Mouse (Mus musculus) limb, embryonic 12.5 days (tissue): ENCODE measurements around the gene Rpap3. TPM values are rescaled to one million over a fixed set of nuclear protein-coding genes. Genes with fewer than 3 reads are reported as not detected.

Source experiments
- ATAC-seq: fragments of 200-750 bp; cut with Nextera tagmentation; 2 replicates; pipeline ENCODE4 v1.8.0; 2017; ENCODE audit warnings: low read depth, moderate TSS enrichment; ENCODE audit not compliant: insufficient number of reproducible peaks, insufficient read depth, low FRiP score, low TSS enrichment
- H3K27ac ChIP-seq: fragments of 300-500 bp; sonication (generic); 2 replicates; pipeline ENCODE4 v1.5.1; 2016; ENCODE audit warnings: mild to moderate bottlenecking, moderate library complexity
- H3K27me3 ChIP-seq: fragments of 300-500 bp; sonication (generic); 2 replicates; pipeline ENCODE4 v1.6.1; 2016; ENCODE audit warnings: mild to moderate bottlenecking, moderate library complexity
- H3K36me3 ChIP-seq: fragments of 300-500 bp; sonication (generic); 2 replicates; pipeline ENCODE4 v1.6.1; 2016; ENCODE audit warnings: mild to moderate bottlenecking, moderate library complexity
- H3K4me1 ChIP-seq: fragments of 300-500 bp; sonication (generic); replicated peaks from 2 replicates; pipeline ENCODE4 v1.6.1; 2016
- H3K4me2 ChIP-seq: fragments of 300-500 bp; sonication (generic); 2 replicates; pipeline ENCODE4 v1.6.1; 2016; ENCODE audit warnings: mild to moderate bottlenecking, moderate library complexity
- H3K4me3 ChIP-seq: fragments of 300-500 bp; sonication (generic); replicated peaks from 2 replicates; pipeline ENCODE4 v1.5.1; 2016; ENCODE audit warnings: mild to moderate bottlenecking
- H3K9ac ChIP-seq: fragments of 300-500 bp; sonication (generic); replicated peaks from 2 replicates; pipeline ENCODE4 v1.6.1; 2016; ENCODE audit warnings: mild to moderate bottlenecking, moderate library complexity
- H3K9me3 ChIP-seq: fragments of 300-500 bp; sonication (generic); 2 replicates; pipeline ENCODE4 v1.6.1; 2016; ENCODE audit warnings: mild to moderate bottlenecking, moderate library complexity
- WGBS: fragments of 180-500 bp; shearing (Covaris S2); methylation state at CpG from one replicate; pipeline ENCODE4 v1.1.7; 2016; 5-methylcytosine and 5-hydroxymethylcytosine counted together
- polyA plus RNA-seq: library from polyadenylated mRNA; unstranded; fragments of >200 nt; fragmentation: Nextera tagmentation; extraction: Ambion mirVana; gene quantifications from 2 replicates; pipeline ENCODE4 v1.2.1, GENCODE M21; 2016

Gene Rpap3
- polyA plus RNA-seq, 1 experiment from 2014 or later, result 40.4 TPM

DNA sequence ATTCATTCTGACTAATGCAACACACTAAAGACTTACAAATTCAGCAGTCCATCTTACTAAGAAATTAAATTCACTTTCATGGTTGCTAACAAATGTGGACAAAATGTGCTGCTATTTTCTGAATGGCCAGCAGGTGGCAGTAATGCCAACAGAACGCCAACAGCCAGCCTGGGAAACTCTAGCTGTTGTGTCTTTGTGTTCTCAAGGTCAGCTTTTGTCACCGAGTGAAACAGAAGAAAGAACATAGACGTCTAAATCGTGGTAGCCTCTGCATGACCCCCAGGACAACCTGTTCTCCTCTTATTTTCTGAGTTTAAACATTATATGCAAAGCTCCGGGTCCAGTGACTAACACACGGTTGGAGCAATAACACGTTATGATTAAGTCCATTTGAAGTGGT lies 38.2 kb downstream of the Rpap3 start:
- WGBS, result 37% methylated on average over 7 of the region's 7 CpGs
- Histone ChIP-seq H3K27ac (no peak overlapping the region), H3K36me3 (peaks cover 6% of the 10 kb centered on the region; the same call in 1 of the 2 replicates), H3K27me3 (no peaks in the 10 kb centered on the region), H3K9me3 (no peaks in the 10 kb centered on the region), H3K9ac (no peak overlapping the region), H3K4me3 (no peak overlapping the region), H3K4me2 (no peak overlapping the region), H3K4me1 (peaks cover 3% of the 10 kb centered on the region; the same call in 1 of the 2 replicates)
- ATAC-seq, result no peak

DNA sequence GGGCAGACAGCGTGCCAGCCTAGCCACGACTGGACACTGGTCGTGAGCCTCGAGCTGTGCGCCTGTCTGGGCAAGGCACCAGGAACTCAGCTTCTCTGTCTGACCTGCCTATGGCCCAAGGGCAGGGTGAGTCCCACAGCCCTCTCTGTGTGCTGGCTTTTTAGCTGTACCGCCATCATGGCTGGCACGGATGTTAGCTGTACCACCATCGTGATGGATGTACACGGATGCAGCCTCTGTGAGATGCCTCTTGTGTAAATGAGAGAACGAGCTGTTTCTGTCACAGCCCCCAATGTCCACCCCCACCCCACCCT lies 39.2 kb downstream of the Rpap3 start:
- WGBS, result 89% methylated on average over 10 of the region's 10 CpGs
- no peak overlapping the region for H3K4me2 ChIP-seq
- no peak overlapping the region for H3K27ac ChIP-seq
- no peaks in the 10 kb centered on the region for H3K4me1 ChIP-seq
- no peak for ATAC-seq
- no peak overlapping the region for H3K9ac ChIP-seq
- H3K4me3 ChIP-seq, result no peak overlapping the region
- H3K36me3 ChIP-seq, result no peaks in the 10 kb centered on the region
- H3K9me3 ChIP-seq, result no peaks in the 10 kb centered on the region
- no peaks in the 10 kb centered on the region for H3K27me3 ChIP-seq

DNA sequence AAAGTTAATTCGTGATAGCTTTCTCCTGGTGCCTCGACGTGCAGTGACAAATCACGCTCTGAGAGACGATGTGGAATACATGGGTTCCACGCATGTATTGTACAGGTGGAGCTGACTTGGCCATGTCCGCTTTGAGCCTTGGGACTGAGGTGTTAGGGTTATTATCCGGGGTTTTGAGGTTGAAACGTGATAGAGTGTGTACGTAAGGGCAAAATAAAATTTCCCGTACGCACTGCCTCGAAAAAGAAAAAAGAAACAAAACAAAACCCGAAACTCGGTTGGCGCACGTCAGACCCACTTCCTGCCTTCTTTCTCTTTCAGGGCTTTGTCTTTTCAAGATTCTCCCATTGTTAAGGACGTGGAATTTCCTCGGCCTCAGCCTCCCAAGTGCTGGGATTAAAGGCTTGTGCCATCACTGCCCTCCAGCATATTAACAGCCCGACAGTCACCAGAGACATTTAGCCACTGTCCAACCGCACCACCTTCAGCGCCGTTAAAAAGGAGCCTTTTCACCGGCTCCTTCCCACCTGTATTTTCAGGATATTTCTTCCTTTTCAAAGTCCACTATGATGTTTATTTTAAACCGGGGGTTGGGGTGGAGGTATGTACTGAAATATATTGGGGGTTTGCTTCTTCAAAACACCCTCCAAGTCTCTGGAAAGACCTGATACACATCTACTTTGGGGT lies 39.7 kb downstream of the Rpap3 start:
- Histone ChIP-seq H3K9ac (no peak overlapping the region), H3K9me3 (no peaks in the 10 kb centered on the region), H3K36me3 (no peaks in the 10 kb centered on the region), H3K4me2 (no peak overlapping the region), H3K27me3 (no peaks in the 10 kb centered on the region), H3K4me3 (no peak overlapping the region), H3K4me1 (no peaks in the 10 kb centered on the region), H3K27ac (no peak overlapping the region)
- 78% methylated on average over 25 of the region's 25 CpGs for WGBS
- no peak for ATAC-seq

DNA sequence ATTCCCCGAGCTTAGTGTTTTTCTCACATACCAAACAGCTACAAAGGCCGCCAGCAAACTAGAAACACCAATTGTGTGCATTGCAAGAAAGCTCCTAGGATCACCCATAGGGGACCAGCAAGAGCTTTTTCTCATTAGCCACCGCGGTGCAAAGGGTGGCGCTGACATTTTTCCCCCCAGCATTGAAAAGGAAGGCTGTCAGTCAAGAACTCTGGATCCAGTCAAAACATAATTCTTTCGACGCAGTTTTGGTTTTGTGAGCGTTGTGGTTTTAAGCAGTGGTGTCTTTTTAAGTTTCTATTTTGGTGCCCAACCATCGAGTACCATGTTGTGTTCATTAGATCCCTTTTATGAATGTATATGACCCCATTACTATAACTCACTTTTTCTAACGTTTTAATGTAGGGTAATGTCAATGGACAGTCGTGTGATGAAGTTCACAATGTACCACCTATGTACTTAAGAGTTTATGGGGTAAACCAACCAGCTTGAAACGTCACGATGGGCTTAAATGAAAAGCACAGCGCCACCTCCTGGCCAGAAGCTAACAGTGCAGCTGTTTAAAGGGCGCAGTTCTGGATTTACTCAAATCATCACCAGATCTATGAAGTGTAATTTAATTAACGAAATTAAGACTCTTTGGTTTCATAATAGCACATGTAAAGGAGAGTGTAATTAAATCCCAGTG lies 40.5 kb downstream of the Rpap3 start:
- H3K4me3 ChIP-seq, result no peak overlapping the region
- ATAC-seq, result no peak
- 64% methylated on average over 16 of the region's 16 CpGs for WGBS

DNA sequence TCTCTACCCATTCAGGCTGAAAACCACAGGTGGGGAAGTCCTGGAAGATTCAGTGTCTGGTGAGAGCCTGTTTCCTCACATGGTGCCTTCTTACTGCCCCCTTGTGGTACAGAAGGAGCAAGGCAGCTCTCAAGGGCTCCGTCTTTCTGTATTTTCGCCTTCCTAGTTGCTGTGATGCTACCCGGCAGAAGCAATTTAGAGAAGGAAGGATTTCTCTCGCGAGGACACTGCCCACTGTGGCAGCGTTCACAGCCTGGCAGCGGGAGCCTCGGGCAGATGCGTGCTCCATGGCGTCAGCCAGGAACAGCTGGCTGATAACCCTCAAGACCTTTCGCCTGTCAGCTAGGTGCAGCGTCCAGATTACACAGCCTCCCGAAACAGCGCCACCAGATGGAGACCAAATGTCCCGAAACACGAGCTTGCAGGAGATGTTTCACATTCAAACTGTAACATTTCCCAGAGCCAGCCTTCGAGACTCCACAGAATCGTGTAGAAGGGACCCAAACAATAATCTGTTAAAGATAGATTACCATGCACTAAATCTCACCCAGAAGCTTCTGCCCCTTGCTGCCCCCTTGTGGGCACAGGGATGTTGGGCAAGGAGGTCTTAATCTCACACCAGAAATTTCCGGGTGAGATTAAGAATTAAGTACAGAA lies 41.7 kb downstream of the Rpap3 start:
- 8% methylated on average over 19 of the region's 19 CpGs for WGBS
- Histone ChIP-seq H3K4me3 (peak overlapping the region; percentile 38), H3K27me3 (no peaks in the 10 kb centered on the region), H3K27ac (no peak overlapping the region), H3K4me2 (peak overlapping the region; percentile 66), H3K9me3 (no peaks in the 10 kb centered on the region), H3K36me3 (no peaks in the 10 kb centered on the region), H3K4me1 (no peaks in the 10 kb centered on the region), H3K9ac (0 out of 2 replicates have a peak overlapping the region, but pooled peaks have one; percentile 35)
- ATAC-seq, result no peak

More for the DNA sequence above, 40.5 kb downstream of the Rpap3 start:
- Histone ChIP-seq H3K36me3 (no peaks in the 10 kb centered on the region), H3K4me1 (no peaks in the 10 kb centered on the region), H3K27me3 (no peaks in the 10 kb centered on the region), H3K27ac (no peak overlapping the region), H3K4me2 (no peak overlapping the region), H3K9me3 (no peaks in the 10 kb centered on the region), H3K9ac (no peak overlapping the region)

DNA sequence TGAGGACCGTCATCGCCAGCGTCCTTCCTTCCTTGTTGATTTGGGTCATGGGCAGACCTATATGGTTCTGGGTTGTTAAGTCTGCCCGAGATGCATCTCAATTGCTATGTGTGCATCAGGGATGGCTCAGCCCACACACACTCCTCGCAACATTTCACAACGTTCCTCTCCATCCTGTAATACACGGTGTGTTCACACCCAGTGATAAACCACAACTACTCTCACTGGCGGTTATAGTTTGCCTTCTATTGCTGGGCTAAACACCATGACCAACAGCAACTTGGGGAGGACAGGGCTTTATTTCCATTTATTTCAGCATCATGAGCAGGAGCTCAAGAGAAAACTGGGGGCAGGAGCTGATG lies 46.9 kb downstream of the Rpap3 start:
- Histone ChIP-seq H3K4me1 (no peaks in the 10 kb centered on the region), H3K27me3 (no peaks in the 10 kb centered on the region), H3K4me3 (no peak overlapping the region), H3K36me3 (no peaks in the 10 kb centered on the region), H3K9ac (no peak overlapping the region), H3K4me2 (no peak overlapping the region), H3K9me3 (no peaks in the 10 kb centered on the region), H3K27ac (no peak overlapping the region)
- ATAC-seq, result no peak
- WGBS, result 87% methylated on average over 8 of the region's 8 CpGs

DNA sequence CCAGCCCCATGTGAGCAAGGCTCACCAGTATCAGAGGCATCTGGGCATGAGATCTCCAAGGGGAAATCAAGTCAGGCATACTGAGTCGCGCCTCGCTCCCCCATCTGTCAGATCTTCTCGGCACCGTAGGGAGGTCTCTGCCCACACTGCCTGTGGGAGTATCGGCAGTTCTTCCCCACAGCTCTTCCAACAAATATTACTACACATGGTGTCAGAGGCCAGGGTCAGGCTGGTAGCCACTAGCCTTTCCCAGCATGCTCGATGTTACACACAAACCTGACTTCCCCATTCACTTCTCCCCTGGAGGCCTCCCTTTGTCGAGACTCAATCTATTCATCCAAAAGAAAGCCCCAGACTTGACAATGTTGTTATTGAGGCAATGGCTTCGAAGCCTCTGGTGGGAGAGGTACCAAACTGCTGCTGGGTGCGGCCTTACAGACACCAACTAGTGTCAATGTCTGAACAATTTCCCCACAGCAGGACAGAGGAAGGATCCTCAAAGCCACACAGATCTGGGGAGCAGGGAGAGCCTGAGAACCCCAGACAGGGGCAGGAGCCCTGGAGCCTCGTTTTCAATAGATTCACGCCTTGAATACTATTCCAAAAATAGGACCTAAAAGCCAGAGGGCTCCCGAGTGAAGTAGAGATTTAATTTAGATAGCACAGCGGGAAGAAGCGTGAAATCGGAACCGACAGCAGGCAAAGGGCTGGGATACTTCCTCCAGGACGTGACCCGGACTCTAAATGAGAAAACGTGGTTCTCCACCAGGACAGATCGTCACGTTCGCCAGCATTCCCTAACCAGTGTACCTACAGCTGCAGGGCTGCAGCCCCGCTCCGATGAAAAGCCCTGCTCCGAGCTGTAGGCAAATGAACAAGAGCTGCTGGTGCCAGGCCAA lies 47.5 kb downstream of the Rpap3 start:
- ATAC-seq, result no peak
- Histone ChIP-seq H3K4me3 (no peak overlapping the region), H3K4me1 (no peaks in the 10 kb centered on the region), H3K36me3 (no peaks in the 10 kb centered on the region), H3K4me2 (no peak overlapping the region), H3K9ac (no peak overlapping the region), H3K27ac (no peak overlapping the region), H3K9me3 (no peaks in the 10 kb centered on the region), H3K27me3 (no peaks in the 10 kb centered on the region)
- 78% methylated on average over 26 of the region's 26 CpGs for WGBS

DNA sequence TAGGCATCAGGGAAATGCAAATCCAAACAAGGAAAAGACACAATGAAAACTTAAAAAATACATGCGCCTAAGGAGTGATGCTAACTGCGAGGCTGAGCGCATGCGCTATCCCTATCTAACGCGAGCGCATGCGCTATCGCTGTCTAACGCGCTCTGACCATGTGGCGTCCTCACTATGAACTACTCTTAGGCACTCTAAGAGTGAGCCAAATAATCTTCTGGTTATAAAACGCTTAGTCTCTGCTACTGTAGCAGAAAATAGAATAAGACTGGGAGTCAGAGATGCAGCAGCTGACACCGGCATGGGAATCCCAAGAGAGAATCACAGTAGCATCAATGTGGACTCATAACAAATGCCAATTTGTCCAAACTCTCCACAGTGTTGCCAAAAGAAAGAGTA lies 48.2 kb downstream of the Rpap3 start:
- Histone ChIP-seq H3K27ac (no peak overlapping the region), H3K36me3 (no peaks in the 10 kb centered on the region), H3K4me2 (no peak overlapping the region), H3K9me3 (no peaks in the 10 kb centered on the region), H3K9ac (no peak overlapping the region), H3K4me3 (no peak overlapping the region), H3K4me1 (no peaks in the 10 kb centered on the region), H3K27me3 (no peaks in the 10 kb centered on the region)
- 96% methylated on average over 14 of the region's 14 CpGs for WGBS
- ATAC-seq, result no peak

DNA sequence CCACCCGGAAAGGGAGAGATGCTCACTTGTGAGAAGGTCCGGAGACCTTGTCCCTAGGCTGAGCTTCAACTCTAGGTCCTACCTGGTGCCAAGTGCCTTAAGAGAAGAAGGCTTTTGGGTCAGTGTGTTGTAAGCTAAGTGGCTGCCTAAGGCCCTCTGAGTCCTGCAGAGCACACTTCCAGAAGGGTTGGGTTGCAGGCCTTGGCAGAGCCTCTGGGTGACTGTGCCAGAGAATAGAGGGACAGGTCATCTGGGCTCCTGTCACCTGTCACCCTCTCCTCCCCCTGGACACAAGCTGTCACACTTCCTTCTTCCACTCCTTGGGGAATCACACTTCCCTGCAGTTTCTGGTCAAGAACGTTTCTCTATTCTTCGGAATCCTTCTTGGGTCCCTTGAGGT lies 55.9 kb downstream of the Rpap3 start:
- Histone ChIP-seq H3K4me1 (no peaks in the 10 kb centered on the region), H3K27me3 (no peaks in the 10 kb centered on the region), H3K9me3 (peaks cover 3% of the 10 kb centered on the region; the same call in 1 of the 2 replicates), H3K36me3 (no peaks in the 10 kb centered on the region), H3K4me2 (no peak overlapping the region), H3K27ac (no peak overlapping the region), H3K4me3 (no peak overlapping the region), H3K9ac (no peak overlapping the region)
- no peak for ATAC-seq
- 75% methylated on average over 4 of the region's 4 CpGs for WGBS

DNA sequence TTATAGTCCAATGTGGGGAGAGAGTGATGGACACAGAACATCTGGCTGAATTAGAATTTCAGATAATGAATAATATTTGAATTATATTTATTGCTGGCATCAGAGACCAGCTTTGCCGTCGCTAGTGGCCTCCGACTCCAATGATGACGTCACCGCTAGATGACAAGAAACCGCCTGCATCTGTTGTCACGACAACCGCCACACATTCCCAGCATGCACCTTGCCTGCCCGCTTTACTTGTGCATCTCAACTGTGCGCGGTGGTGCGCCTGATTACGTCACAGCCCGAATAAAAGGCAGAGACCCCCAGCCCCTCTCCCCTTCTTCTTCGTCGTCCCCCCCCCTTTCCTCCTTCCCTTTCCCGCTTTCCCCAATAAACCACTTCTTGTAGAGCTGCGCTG lies 57.4 kb downstream of the Rpap3 start:
- H3K36me3 ChIP-seq, result no peaks in the 10 kb centered on the region
- no peak for ATAC-seq
- H3K4me1 ChIP-seq, result no peaks in the 10 kb centered on the region
- no peak overlapping the region for H3K9ac ChIP-seq
- H3K4me2 ChIP-seq, result no peak overlapping the region
- H3K27ac ChIP-seq, result no peak overlapping the region
- no peak overlapping the region for H3K4me3 ChIP-seq
- H3K27me3 ChIP-seq, result no peaks in the 10 kb centered on the region
- H3K9me3 ChIP-seq, result peaks cover 3% of the 10 kb centered on the region; the same call in 1 of the 2 replicates
- 83% methylated on average over 18 of the region's 18 CpGs for WGBS

DNA sequence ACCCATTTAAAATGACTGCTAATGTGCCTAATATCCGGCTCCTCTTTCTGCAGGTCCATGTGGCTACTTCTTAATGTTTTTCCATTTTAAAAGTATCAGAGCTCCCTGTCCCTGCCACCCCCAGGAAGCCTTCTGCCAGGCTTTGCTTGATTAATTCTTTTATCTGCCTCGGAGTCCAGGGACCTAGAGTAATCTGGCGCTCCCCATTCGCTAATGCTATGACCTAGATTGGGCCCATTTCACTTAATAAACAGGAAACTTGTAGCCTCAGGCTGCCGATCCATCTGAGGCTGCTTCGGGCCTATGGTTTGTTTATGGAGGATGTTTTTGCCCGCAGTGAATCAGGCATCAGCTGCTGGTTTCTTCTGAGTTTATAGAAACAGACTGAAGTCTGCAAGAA lies 59.2 kb downstream of the Rpap3 start:
- Histone ChIP-seq H3K27ac (no peak overlapping the region), H3K36me3 (no peaks in the 10 kb centered on the region), H3K9ac (no peak overlapping the region), H3K4me1 (no peaks in the 10 kb centered on the region), H3K4me3 (no peak overlapping the region), H3K4me2 (no peak overlapping the region), H3K27me3 (no peaks in the 10 kb centered on the region), H3K9me3 (peaks cover 3% of the 10 kb centered on the region; the same call in 1 of the 2 replicates)
- 64% methylated on average over 7 of the region's 7 CpGs for WGBS
- no peak for ATAC-seq
